Mouse (Mus musculus) megakaryocyte progenitor cell, adult 5-6 weeks (primary cell): ENCODE data around the gene Olfr551. TPM values are rescaled to one million over a fixed set of nuclear protein-coding genes. Genes with fewer than 3 reads are reported as not detected.
A peak's percentile ranks its signal among the peaks of the same experiment; 100 is the strongest.
"Not testable (repeated sequence)": the region's sequence is repeated elsewhere in the genome, so short reads cannot be mapped to it uniquely, and the experiment has no call there.

ENCODE experiments used
- ATAC-seq: replicated peaks from 2 replicates; pipeline ENCODE4 v1.8.0; 2016; ENCODE audit warnings: mild to moderate bottlenecking, moderate TSS enrichment, inconsistent platforms; ENCODE audit not compliant: poor library complexity
- total RNA-seq, 2 experiments: library from RNA; stranded (forward) in 1 of 2; stranded (reverse) in 1 of 2; fragments of 157-497, 149-512 nt in 1 of 2; fragments of 200-1000 nt in 1 of 2; gene quantifications; 2 replicates each; pipeline versions ENCODE4 v1.2.3 to v1.2.4; 2015 to 2017

Olfr551 gene
- total RNA-seq (2015) (not detected in 2 replicates), total RNA-seq (2017) (not detected in 2 replicates)

DNA sequence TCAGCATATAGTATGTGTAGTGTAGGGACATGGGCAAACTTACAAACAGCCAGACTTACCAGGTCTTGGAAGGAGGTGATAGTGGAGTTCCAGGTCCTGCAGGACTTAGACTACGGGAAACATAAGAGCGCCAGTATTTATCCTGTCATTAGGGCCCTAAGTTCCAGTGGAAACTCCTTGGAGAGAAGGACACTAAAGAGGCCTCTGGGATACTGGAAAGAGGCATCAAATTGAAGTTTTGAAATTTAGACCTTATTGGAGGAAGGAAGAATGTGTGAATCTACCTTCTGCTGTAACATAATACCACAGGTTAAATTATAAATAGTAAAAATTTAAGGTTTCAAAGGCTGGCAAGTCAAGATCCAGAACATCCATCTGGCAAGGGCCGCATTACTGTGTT, at the start of gene Olfr551:
Gene Olfr551, minus strand, starts transcription at position 101 of the 400 bp plus-strand sequence.
- no peak for ATAC-seq

DNA sequence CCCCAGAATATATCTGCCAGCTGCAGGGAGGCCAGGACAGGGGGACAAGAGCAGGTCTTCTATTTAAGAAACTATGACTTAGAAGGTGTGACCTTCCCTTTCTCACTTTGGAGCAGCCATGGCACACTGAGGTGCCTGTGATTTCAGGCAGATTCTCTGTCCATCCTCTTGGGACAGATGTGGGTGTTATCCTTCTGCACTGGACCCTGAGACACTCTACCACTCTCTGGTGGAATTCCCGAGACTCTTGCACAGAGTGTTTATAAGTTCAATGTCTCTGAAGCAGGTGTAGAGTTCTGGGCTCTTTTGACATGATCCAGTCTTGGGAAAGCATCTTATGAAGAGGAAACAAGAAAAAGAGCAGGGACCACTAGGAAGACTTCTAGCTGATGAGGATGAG, 46.4 kb upstream of the Olfr551 start, which contains the start of gene Olfr554:
Gene Olfr554, plus strand, starts transcription at position 301 of the 400 bp plus-strand sequence.
- no peak for ATAC-seq

DNA sequence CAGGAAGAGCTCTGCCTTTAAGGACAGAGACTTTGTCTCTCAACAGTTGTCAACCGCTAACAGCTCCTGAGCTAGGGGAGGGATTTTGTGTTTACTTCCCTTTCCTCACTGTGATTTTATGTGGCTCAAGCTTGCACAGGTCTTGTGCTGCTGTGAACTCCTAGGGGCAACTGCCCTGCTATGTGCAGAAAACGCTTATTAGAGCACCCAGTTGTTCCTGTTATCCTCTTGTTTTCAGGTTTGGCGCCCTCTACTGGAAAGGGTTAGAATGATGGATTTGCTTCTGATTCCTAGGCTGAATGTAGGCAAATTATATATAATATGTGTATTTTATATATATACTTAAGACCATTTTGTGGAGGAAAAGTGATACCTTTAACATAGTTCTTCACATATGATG, 45.0 kb upstream of the Olfr551 start:
- ATAC-seq, result peak; percentile 97

DNA sequence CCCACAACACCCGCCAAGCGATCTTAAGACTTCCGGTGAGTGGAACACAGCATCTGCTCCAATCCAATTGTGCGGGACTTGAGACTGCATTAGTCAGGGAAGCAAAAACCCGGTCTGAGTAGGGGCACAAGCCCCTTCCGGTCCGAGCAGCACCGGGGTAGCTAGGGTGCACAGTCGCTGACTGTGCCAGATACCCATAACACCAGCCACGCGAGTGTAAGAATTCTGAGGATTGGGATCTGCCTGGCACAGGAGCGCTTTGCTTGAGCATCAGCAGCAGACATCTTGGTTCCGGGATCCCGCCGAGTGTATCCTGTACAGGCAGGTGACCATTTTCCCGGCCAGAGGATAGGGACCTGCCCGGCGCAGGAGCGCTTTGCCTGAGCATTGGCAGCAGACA, 28.7 kb upstream of the Olfr551 start:
- not testable (repeated sequence) for ATAC-seq

DNA sequence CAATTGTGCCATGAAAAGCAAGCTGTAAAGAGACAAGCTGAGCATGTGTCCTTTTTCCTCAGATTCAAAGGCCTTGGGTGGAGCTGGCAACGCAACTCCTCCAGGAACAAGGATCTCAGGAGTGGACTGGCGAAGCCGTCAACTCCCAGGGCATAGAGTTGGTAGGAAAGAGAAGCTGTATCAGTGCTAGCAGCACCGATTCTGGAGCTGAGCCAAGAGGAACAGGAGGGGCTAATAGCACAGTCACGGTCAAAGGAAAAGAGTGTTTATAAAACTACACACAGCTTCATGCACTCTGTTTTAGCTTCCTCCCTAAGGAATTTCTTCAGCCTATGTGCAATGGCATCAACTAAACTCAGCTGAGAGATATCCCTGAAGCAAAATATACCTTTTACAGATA, 27.9 kb upstream of the Olfr551 start:
- peak; percentile 86 for ATAC-seq

DNA sequence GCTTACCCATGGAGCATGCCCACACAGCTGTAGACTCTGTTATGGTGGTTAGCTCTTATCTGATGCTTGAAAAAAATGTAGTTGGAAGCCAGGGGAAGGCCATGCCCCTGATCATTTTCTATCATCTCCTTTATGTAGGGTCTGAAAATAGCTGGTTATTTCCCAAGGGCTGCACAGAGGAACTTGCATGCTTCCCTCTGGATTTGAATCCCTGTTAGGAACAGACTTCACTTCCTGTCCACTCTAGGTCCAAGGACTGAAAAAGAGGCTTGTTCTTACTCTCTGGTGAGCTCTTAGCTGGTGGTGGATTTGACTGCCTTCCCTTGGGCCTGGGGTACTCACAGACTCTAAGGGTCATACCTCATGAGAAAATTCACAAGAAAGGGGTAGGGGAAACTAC, 26.4 kb upstream of the Olfr551 start, which contains the start of gene Olfr553:
Gene Olfr553, minus strand, starts transcription at position 101 of the 400 bp plus-strand sequence.
- ATAC-seq, result no peak

DNA sequence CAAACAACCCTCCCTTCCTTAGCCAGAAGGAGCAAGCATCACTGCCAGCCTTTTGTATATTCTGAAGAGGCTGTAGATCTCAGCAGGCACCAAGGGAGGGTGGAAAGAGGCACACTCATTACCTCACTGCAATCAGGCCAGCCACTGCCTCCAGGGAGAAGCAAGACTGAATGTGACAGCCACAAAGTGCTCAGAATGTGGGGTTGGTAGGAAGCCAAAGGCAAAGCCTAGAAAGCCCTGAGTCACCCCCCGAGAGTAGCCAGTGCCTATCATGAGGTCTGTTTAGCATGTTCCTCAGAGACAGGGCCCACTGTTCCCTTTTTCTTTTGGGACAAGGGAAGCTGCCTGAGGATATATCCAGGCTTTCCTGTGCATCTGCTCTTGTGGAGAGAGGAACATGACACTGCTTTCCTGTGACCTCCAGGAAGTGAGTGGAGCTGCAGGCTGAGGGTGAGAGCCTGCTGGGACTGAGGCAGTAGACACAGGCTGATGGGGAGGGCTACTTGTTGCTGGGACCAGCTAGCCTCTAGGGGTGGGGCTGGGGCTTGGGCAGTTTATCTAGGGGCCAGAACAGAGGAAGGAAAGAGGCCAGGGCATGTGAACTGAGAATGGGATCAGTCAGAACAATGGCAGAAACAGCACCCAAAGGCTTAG, 5.8 kb upstream of the Olfr551 start, which contains the start of gene Olfr552:
Gene Olfr552, plus strand, starts transcription at position 393 of the 654 bp plus-strand sequence.
- ATAC-seq, result peak; percentile 84

DNA sequence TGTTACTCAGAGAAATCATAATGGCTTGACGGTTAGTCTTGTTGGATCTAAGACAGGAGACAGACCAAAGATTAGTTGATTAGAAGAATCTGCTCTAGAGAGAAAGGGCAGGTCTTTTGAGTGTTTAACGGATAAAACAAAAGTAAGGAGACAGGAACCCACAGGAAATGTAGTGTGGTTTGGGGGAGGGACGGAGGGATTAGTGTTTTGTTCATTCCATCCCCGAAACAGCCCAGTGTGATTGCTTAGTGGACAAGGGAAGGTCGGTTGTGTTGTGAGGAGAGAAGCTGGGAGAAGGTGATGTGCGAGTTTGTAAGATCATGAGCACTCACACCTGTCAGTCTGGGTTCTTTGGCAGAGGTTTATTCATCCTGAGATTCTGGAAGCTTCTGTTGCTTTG, 15.7 kb downstream of the Olfr551 start:
- peak; percentile 45 for ATAC-seq

DNA sequence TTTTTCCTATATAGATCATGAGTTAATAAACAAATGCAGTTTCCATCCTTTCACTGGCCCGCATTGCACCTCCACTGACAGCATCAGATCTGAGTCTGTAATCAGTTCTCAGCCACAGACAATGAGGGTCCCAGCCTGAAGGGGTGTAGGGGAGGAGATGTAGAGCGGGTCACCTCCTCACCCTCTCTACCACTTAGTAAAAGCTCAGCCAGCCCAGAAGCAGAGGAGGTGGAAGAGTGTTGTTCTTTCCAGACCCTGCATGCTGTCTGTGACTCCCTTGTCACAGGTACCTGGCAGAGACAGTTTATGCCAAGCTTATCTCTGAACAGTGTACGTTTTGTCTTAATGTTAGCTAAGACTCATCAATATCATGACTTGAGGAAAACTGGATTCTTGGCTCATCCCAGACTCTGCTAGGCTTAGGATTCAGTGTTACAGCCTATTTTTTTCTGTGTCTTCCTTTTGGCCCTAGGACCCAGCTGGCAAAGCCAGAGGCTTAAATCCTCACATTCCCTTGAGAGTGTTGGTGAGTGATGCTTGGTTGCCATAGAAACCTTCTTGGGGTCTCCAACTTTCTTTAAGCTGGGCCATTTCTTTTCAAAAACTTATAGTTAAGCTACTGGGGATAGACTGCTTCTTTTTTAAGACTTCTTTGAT, 18.4 kb downstream of the Olfr551 start:
- ATAC-seq, result no peak

DNA sequence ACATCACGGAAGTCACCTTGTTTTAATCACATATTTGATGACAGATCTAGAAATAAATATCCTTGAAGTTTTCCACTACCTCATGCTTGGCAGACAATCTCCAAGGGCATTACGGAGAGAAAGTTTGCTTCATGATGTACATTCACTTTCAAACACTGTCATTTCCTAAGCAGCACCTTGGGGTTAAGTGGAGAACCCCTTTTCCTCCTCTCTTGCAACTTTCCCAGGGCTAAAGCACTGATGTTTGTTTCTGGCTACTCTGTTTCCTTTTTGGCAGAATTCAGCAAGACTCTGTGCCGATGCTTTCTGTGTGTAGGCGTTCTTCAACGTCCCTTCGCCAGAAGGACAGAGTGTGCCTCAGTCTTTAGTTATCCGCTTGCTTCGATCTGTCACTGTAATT, 20.5 kb downstream of the Olfr551 start, which contains the start of gene Olfr550:
Gene Olfr550, plus strand, starts transcription at position 301 of the 400 bp plus-strand sequence.
- no peak for ATAC-seq

DNA sequence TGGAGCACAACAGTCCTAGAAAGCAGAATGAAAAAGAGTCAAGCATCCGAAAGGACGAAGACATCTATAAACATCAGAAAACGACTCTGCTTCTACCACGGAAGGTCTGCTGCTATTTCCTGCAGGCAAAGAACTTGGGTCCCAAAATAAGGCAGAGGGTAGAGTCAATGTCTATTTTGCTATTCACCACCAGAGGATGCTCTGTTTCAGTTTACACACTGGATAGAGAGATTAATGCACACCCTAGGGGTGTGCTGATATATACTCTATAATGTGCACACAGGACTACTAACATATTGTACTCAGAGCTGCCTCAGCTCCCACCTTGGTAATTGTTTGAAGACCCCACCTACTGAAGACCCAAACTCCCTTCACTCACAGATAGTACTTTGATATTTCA, 25.5 kb downstream of the Olfr551 start:
- ATAC-seq, result peak; percentile 42

DNA sequence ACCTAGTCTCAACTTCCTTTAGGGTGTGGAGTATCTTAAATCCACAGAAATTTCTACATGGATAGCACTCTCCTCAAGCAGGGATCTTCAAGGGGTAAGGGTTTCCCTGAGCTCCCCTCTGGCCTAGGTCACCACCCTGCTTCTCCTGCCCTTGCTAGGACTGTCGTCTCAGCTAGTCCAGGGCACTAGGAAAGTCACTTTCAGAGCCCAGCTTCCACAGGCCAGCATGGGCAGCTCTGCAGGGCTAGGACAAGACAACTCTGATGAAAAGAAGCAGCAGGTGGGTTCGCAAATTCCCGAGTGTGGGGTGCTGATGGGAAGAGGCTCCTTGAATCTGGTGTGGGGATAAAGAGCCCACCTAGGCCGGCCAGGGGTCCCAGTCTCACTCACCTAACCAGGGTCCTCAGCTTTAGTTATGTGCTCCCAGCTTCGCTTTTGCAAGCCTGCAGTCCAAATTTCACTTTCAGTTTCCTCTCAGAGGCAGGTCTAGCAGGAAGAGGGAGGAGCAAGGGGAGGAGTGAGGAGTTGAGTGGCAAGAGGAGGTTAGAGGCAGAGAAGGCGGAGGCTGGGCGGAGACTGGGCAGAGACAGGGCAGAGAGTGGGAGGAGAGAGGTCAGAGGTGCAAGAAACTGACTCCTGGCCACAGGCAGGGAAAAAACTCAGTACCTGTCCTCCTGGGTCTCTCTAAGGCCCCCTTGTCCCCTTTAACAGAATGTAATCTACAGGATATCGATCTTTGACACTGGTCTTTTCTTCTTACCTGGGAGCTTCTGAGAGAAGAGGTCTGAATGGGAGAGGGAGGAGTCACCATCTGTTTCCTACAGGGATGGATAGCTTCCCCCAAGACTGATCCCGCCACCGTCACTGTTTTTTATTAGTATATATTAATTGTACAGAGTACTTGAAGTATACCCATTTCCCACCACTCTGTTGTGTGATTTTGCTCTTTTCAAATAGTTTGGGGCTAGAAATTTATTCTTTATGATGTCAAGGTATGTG, 26.4 kb downstream of the Olfr551 start, which contains the start of gene Trim21:
Gene Trim21, minus strand, starts transcription at position 488 of the 999 bp plus-strand sequence.
- ATAC-seq, result peak; percentile 98

DNA sequence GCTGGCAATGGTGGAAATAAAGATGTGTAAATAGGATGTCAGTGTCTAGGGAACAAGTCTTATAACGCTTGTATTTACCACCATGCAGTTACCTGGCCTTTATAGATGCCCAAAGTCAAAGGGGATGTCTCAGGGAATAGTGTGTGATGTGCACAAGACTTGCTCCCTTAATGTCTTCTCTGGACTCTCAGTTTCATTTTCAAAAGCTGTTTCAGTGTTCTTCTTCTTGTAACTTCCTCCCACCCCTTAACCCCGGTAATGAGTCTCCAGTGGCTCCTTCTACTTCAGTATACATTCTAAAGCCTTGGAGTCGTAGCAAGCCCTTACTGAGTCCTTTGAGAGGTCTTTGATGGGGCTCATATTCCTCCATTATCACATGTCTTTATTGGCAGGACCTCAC, 38.4 kb downstream of the Olfr551 start:
- peak; percentile 61 for ATAC-seq

DNA sequence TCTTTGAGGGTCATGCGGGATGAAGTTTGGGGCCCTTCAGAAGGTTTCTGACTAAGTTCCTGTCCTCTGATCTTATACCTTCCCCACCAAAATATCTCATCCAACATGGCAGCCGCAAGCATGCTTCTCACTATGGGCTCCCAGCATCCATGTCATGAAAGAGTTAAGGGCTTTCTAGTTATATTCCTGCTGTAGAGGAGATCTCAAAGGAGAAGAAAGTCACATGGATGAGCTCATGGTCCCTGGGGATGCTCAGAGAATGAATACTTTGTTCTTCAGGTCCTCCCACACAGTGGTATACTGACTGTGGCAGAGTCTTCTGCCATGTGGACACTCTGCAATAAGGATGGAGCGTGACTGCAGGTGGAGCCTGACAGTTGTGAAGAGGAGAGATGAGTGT, 42.1 kb downstream of the Olfr551 start, which contains the start of gene Olfr549:
Gene Olfr549, plus strand, starts transcription at position 301 of the 400 bp plus-strand sequence.
- ATAC-seq, result no peak

DNA sequence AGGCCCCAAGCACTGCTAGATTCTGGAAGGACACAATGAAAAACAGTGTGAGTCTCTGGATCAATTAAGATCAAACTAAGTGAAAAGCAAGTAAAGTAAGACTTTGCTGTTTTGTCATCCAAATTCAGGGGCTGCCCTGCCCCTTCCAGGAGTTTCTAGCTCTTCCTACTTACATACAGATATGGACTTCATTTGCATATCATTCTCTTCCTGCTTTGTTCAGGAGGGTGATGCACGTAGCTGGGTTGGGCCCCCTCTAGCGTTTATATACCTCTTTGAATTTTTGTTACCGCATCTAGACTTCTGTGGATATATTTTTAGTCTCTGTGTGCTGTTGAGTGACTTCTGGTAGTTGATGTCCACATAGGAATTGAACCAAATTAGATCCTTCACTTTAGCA, 50.4 kb downstream of the Olfr551 start:
- peak; percentile 88 for ATAC-seq

DNA sequence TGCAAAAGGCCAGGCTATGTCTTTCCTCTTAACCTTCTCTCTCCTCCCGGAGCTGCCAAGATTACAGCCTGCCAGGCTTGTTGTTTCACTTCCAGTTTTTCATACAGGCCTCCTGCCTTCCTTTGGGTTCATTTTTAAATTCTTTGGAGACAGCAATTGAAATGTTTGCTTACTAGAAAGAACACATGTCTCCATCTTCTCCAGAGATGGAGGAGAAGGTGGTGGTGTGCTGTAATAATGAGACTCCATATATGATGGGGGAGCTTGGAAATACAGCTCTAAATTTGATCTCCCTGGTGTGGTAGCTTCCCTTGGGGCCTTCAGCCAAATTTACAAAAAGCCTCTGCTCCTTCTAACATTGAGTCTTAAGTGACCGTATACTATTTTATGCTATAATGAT, 51.1 kb downstream of the Olfr551 start, which contains the start of gene Olfr548-ps1:
Gene Olfr548-ps1, plus strand, starts transcription at position 301 of the 400 bp plus-strand sequence.
- no peak for ATAC-seq

DNA sequence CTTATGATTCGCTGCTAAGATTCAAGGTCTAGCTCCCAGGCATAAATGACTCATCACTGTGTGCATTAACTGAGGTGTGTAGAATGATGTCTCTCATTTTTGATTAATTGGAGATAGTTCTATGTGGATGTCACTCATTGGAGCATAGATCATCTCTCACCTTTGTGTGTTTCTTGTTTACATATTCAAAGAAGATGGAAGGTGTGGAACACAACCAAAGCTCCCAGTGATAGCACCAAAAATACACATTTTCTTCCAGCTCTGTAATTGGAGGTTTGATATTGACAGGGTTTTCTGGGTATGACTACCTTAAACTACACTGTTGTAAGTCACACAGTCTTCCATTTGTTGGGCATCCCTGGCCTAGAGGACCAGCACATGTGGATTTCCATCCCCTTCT, 57.2 kb downstream of the Olfr551 start, which contains the start of gene Olfr547:
Gene Olfr547, plus strand, starts transcription at position 301 of the 400 bp plus-strand sequence.
- ATAC-seq, result no peak
